Mouse (Mus musculus): ENCODE data around the gene Tradd.

- no peak for TF ChIP-seq CTCF (IDR thresholded peaks at IDR 0.05; ENCODE audit: low read depth, low read length)
- TF ChIP-seq POLR2A (IDR thresholded peaks at IDR 0.05; ENCODE audit: borderline replicate concordance, low read depth, low read length), result no peak
These were observed 24.7 kb upstream of the Tradd start for GRCm38 (mm10) chr8:105288958-105289732.

Measured in bone marrow macrophage, adult 2 months (primary cell).